Mouse (Mus musculus) left cerebral cortex, adult 11 months (tissue): ENCODE measurements around the gene Ccdc24.

Source experiments
- DNase-seq: peaks from one replicate; pipeline ENCODE4 v3.0.0; 2022; ENCODE audit warnings: low spot score

Ccdc24 gene

DNA sequence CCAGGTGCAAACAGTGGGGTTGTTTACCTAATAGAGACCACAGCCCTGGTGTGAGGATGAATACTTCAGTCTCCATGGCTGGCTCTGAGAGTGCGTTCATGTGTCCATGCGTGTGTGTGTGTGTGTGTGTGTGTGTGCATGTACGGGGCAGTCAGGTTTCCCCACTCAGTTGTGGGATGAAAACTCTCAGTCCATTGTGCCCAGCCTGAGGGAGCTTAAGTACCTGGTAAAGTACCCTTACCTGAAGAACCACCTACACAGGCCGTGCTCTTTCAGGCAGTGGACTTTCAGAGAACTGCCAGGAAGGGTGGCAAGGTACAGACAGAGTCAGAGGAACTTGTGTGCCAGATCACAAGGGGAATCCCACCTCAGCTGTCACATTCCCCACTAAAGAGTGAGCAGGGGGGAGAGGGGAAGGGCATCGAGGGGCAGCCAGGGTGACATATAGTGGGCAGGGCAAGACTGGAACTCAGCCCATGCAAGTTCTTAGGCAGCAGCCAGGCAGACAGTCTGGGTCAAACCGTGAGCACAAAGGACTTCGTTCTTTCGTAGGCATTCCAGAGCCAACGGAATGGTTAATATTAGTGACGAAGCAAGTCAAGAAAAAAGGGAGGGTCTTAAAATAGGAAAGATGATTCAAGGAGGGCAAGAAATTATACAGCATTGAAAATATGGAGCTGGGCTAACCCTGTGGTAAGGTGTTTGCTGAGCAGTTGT is 20.0 kb downstream of the Ccdc24 start:
- DNase-seq = no peak

DNA sequence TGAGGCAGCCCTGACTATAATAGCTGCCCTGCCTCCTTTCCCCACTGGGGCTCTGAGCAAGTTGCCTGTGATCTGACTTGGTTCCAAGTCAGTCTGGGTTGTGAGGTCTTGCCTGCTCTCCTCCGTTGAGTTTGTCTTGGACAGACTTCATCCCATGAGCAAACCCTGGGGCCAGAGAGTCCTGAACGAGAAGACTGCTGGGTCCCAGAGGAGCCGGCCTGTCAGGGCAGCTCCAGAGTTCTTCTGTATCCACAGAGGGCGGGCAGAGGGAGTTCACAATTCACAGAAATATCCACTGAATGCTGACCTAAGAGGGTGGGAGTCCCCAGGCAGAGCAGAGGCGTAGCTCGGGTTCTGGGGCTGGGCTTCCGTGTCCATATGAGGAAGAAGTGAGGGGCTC is 21.5 kb downstream of the Ccdc24 start:
- DNase-seq = no peak

DNA sequence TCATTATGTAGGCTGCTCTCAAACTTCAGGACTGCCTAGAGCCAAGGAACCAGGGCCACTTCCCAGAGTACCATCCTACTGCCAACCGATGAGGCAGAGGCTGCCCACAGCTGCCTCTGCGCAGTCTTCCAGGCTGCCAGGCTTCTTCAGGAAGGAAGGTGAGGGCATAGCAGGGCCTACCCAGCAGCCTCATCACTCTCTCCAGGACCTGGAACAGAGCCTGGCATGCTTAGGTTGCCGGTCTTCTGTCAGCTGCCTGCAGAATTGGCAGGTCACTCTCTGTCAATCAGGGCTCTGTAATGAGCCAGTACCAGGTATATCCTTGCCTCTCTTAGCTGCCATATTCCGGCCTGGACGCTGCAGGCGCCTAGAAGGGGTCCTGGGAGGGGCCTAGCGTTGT is 22.2 kb downstream of the Ccdc24 start:
- no peak for DNase-seq

DNA sequence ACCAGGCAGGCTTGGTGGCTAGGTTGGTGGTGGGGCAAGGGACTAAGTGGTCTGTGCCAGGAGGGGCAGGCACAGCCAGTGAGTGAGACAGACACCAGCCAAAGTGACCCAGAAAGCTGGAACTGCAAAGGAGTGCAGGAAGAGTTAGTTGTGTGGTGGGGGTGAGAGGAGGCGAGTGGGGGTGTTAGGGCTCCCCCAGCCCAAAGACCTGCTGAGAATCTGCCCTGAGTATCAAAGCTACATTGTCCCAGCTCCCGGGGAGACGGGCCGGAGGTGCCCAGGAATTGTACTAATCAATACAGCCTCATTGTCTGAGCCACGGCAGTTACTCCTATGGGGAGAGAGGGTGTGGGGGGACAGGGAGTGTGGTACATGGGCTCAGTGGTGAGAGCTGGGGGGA is 22.9 kb downstream of the Ccdc24 start:
- DNase-seq = no peak

DNA sequence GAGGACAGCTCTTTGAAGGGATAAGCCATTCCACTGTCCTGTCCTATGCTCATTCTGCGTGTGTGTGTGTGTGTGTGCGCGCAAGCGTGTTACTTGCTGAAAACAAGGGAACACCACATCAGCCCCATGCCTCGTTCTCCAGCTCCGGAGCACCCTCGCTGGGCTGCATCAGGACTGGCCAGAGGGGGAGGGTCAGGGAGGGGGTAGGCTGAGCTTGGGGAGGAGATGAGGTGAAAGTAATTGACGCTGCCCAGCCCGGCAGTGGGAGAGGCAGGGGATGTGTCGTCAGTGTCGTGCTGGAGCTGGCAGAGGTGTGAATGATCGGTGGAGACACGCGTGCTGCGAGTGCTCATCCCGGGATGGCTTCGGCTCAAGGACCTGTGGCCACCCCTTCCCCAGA is 23.3 kb downstream of the Ccdc24 start:
- no peak for DNase-seq

DNA sequence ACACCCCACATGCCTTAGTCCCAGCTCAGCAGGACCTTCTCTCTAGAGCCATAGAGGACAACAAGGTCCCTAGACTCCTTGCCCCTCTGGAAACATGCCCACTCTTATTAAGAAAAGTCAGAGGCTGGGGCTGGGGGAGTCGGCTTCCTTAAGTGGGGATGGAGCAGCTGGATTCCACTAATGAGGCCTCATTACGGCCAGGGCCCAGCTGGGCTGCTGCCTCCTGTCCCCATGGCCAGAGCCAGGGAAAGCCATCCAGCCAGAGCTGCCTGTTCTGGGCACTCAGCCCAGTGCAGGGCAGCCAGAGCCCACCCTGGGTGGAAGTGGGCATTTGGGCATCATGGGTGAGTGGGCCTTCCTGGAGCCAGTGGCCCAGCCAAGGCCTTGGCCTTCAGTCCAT is 25.3 kb downstream of the Ccdc24 start:
- DNase-seq = no peak

DNA sequence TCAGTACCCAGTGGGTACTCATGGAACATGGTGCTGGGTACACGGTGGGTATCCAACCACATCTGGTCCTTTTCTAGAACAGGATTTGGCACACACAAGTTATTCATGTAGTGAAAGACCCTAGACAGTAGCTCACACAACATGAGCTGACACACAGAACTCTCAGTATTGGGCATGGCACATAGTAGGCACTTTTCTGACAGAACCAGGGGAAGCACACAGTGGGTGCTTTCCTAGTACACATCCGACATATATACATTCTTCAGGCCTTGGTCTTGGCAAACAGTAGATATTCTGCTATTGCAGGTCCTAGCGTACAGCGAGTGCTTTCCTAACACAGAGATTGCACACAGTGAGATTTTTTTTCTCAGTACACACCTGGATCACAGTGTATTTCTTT is 26.1 kb downstream of the Ccdc24 start:
- no peak for DNase-seq

DNA sequence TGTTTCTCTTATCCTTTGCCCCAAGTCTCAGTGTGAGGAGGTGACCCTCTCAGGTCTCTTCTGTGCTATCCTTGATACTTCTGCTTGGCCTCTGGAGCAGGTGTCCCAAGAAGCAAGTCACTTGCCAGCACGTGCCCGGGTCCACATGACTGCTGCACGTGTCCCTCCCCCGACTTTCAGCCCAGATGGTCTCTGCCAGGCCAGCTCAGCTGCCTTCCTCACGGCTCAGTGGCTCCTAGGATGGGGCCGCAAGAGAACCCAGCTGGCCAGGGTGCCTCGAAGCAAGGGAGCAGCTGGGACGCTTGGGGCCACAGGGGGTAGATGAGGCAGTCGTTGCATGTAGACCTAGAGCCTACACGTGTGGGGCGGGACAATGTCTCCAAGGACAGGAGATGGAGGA is 27.0 kb downstream of the Ccdc24 start:
- no peak for DNase-seq

DNA sequence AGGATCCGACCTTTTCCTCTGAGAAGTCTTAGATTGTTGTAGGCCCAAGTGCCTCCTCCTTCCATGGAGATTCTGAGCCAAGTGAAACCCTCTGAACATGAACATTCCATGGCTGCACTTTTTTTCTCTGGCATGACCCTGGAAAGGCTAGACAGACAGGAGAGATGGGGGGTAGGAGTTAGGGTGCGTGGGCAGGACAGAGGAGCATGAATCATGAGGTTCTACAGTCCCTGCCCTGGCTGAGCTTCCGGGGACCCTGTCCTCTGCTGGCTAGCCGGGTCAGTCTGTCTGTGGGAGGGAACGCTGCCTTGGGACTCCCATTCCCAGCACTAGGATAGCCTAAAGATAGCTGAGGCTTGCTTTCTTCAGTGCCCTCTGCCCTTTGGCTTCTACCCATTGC is 27.9 kb downstream of the Ccdc24 start:
- no peak for DNase-seq

DNA sequence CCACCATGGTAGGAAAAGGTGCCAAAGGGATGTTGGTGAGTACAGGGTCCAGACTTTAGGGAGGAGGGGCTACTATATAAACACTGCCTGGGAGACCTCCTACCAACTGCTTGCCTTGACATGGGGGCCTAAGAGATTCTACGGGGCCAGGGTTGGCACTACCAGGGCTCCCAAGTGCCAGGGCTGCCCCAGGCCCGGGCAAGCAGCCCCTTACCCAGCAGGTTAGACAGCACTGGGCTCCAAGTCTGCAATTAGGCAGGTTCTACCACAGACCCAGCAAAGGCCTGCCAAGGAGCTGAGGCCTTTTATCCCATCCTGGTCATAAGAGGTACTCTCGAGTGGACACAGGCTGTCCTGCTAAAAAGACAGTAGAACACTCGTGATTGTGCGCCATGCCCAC is 29.3 kb downstream of the Ccdc24 start:
- DNase-seq = no peak

DNA sequence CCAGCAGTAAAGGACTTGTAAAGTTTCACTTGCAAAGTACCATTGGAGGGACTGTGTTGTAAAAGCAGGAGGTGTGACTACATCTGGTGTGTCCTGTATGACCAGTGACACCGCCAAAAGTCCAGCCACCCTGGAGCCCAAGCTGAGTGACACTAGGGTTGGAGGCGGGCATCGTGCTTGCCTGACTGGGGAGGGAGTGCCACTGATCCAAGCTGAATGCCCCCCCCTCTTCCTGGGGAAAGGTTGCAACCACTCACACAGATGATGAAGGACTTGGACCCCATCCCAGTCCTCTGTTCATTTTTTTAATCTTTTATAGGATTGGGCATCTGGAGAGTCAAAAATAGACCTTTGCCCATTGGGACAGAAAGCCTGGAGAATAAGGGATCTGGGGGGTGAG is 30.8 kb downstream of the Ccdc24 start:
- DNase-seq = no peak

DNA sequence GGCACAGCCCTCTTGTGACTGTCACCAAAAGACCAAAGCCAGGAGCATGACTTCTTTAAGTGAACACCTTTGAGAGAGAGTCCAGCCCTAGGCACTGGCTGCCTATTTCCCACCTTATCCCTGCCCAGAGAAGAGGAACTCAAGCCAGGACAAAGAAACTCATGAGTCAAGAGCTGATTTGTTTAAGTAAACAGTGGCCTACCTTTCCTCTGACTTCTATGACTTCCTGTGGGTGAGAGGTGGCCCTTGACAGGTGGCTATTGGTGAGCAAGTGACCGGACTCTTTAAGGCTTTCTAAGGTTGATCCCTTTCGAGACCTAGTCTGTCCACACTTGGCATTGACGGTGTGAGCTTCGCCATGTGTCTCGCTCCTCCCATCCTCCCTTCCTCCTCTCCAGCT is 31.5 kb downstream of the Ccdc24 start:
- no peak for DNase-seq

DNA sequence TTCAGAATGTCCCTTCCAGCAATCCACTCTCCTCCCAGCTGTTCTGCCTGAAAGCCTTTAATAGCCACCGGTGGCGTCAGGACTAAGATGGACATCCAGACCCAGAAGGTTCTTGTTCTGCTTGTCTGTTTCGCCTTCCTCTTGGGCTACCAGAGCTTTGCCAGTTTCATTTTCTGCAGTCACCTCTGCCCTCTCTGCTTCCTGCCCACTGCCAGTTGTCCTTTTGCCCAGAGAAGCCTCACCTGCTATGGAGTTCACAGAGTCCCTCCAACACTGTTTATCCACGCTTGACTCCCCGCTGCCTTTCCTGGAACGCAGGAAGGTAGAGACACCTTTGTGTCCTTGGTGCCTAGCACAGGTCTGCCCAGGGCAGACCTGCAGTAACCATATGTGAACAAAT is 33.0 kb downstream of the Ccdc24 start:
- DNase-seq = no peak

DNA sequence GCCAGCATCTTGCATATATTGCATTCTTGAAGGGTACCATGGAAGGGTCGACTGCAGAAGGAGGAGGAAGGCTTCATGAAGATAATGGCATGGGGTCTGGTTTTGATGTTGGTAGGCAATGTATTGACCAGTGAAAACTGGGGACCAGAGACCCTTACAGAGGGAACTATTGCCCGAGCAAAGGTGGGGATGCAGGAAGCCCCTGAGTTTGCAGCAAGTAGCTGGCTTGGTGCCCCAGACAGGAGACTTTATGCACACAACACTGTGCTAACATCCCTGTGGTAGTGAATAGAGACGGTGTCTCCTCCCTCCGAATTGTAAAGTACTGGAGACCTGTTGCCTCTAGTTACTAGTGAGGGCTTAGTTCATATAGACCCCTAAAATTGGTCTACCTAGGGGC is 35.1 kb downstream of the Ccdc24 start:
- DNase-seq = no peak

DNA sequence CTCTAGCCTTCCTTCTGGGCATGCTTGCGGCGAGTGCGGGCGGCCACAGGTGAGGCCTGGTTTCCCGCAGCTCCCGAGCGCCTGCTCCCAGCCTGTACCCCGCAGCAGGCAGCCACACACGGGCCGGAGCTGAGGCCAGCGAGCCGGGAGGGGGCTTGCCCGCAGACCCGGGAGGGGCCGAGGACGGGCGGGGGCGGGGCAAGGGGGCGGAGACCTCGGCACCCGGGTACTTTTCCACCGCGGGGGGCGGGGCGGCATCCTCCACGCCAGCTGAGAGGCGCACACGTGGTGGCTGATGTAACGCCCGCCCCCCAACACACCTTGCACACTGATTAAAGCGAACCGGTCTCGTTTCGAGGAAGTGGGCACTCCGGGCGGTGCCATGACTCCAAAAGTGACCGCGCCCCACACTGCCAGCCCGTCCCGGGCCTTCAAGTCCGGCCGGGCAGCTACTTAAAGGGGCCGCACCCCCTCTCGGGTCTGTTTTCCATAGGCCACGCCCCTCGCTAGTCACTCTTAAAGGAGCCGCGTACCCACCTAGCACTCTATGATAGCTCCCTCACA is 36.1 kb downstream of the Ccdc24 start:
- peak; percentile 84 for DNase-seq

DNA sequence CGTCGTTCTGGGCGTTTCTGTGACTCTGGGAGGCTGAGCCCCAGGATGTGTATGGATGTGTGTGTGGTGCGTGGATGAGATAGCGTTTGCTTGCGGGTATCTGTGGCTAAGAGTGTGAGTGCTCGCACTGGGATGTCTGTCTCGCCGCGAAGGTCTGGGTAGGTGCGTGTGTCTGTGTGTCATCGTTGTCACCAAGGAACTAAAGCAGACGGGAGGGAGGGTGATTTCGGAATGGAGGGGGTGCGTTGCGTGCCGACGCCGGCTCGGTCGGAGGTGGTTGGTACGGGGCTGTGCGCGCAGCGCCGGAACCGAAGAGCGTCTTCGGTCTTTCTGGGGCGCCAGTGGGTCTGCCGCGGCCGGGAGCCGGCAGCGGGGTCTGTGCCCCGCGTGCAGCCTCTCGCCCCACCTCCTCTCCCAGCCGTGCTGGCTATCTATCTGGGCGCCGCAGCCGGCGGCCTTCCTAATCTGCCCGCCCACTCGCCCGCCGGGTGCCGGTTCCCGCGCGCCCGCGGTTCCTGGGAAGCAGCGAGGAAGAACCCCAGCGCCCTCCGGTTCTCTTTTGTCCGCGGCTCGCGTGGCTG is 36.7 kb downstream of the Ccdc24 start:
- no peak for DNase-seq

DNA sequence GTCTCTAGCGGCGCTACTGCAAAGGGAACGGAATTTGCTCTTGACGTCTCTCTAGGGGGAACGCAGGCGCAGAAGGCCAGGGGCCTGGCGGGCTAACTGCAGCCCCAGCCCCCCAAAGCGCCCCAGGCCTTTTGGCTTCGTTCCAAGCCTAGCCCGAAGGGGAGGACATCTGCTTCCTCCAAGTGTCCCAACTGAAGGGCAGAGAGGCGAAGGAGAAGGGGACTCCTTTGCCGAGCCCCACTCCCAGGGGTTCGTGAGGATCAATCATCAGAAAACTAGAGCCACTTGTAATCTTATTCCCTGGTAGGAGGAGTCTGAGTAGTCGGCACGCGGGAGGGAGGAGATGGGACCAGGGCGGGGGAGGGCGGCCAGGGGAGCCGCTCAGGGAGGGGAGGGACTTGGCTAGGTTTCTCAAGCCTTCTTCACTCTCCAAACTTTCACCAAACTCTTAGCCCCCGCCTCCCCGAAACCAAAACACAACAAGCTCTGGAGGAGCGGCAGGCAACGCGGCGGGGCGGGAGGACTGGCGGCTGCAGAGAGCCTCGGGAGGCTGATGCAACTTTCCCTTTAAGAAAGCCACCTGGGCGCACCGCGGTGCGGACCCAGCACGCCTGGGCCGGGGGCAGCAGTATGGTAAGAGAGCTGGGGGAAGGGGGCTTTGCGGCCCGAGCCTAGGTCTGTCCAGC is 37.4 kb downstream of the Ccdc24 start:
- DNase-seq = no peak

DNA sequence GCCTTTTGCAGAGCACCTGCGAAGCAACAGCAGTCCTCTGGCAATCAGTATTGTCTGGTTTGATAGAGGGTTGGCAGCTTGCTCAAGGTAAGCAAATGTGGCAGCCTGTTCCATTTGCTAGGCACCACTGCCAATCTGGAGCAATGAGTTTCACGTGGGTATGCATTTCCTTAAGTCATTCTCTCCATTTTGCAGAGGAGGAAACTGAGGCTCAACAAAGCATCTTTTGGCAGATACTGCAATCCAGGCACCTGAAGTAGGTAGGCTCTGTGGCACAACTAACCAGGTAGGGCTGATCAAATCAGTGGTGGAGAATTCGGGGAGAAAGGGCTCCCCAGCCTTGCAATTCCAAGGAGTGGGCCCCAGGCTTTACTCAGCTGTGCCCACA is 37.9 kb downstream of the Ccdc24 start, which contains the start of gene Slc6a9:
Gene Slc6a9 (plus strand): TSS at position 50 of the 388 bp plus-strand sequence.
- DNase-seq = no peak

DNA sequence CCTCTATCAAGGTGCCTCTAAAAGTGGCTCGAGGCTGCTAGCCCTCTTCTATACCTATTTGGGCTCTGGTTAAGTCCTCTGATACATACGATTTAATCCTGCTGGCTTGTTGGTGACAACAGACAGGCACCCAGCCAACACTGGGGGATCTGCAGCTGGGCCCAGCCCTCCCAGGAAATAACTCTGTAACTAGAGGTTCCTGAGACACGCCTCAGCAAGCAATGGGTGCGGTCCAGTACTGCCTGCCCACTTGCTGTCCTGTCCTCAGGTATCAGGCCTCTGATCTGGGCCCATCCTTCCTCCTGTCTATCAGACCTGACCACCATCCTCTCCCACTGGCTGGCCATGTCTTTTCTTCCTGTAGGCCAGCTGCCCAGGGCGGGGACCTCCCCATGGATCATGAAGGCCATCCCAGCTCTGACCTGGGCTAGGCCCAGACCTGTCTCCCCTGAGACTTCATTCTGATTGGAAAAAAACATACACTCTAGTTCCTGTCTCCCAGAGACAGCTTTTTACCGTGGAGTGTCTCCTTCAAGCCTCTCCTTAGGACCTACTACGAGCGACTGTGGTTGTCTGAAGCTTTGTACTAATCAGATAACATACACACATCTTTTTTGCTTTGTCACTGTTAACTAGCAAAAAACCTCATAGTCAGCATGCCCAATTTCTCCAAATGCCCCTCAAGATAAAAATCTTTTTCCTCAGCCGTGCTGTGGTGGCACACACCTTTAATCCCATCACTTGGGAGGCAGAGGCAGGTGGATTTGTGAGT is 40.3 kb downstream of the Ccdc24 start:
- no peak for DNase-seq

DNA sequence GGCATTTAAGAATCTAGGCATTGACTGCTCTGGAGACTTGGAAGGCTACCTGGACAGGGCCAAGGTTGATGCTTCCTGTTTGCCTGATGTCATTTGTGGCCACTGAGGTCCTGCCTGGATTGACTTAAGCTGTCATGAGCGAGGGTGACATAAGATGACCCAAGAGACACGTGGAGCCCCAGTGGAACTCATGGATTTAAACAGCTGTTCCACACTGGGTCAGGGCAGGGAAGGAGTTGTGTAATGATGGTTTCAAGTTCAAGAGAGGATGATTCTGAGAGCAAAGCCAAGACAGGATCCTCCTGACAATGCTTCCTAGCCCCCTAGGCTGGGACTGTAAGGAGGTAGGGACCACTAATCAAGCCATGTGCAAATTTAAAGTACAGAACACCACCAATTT is 40.9 kb downstream of the Ccdc24 start:
- DNase-seq = no peak

DNA sequence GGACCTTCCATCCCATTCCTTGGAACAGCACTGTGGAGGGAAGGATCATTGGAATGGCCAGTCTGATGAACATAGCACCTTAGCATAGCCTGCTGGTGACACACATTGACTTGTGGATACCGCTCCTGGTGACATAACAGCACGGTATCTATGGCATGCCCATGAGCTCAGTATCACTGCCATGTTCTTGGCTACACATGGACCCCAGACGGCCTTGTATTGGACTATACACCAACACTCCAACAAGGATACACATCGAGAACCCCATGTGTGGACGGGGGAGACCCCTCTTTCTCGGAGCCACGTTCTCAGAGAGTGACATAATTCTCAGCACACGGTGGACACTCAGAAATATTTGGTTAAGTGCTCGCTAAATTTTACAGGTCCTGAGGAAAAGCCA is 41.6 kb downstream of the Ccdc24 start:
- no peak for DNase-seq

DNA sequence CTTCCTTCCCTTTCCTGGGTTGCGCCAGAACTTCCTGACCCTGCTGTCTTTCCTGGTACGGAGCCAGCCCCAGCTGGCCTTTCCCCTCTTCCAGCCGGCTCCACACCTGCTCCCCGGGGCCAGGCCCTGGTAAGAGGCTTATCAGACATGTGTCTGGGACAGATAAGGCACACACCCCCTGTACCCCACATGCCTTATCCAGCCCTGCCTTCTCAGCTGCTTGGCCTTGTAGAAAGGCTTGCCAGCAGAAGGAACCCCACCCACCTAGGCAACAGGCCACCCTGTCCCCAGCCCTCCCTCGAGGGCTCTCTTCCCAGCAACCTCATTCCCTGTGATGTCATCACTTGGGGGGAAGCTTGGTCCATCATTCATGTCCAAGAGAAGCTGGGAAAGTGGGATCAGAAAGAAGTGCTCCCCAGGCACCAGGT is 42.2 kb downstream of the Ccdc24 start:
- DNase-seq = no peak
